Mouse (Mus musculus) kidney, adult 2 months (tissue): Measurements from ENCODE around the gene Celf2.

Experiments used
- CTCF ChIP-seq: fragments of 200-500 bp; conservative IDR thresholded peaks from 2 replicates; pipeline ENCODE4 v1.5.1; 2011; ENCODE audit warnings: low read depth, mild to moderate bottlenecking, control low read depth, low read length, moderate library complexity, mixed read lengths; ENCODE audit not compliant: insufficient read depth, insufficient read length
- POLR2A ChIP-seq: fragments of 200-500 bp; IDR thresholded peaks from one replicate; pipeline ENCODE4 v1.6.1; 2011; ENCODE audit warnings: low read depth, low read length, control low read depth

DNA sequence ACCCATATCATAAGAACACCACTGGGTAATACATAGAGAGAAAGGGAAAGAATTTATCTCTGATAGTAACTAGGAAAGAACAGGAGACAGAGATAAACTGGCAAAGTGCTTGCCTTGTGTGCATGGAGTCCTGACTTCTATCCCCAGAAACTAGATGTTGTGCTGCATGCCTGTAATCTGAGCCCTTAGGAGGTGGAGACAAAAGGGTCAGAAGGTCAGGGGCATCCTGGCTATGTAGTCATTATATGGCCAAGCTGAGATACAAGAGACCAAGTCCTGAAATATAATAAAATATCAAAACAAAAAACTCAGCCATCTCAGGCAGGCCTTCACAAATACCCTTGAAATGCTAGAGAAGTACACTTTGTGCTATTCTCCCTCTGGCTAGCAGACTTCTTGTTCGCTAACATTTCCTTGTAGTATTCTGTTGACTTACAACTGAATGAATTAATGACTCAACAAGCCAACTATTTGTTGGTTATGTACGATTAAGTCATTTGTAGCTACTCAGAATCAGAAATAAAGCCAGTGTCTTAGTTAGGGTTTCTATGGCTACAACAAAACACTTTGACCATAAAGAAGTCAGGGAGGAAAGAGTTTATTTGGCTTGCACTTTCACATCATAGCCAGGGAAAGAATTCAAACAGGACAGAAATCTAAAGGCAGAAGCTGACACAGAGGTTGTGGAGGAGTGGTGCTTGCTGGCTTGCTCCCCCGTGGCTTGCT is 284.9 kb downstream of the Celf2 start:
- TF ChIP-seq POLR2A (no peak), CTCF (no peak)
